Mouse (Mus musculus) stomach, postnatal 0 days (tissue): ENCODE measurements at regions not wholly inside any gene's neighbourhood (a gene's known extent, or its start where the extent isn't known, plus 50 kb on each side); places are given as distances from the start of the nearest gene placed in this dataset.
A peak's percentile ranks its signal among the peaks of the same experiment; 100 is the strongest.

ENCODE experiments used
- ATAC-seq: fragments of 200-750 bp; cut with Nextera tagmentation; 2 replicates; pipeline ENCODE4 v1.8.0; 2017; ENCODE audit not compliant: low FRiP score, low TSS enrichment
- DNase-seq: peaks from one replicate; pipeline ENCODE4 v3.0.0-alpha.2; 2016; ENCODE audit warnings: low spot score
- H3K27ac ChIP-seq: fragments of 300-500 bp; sonication (generic); replicated peaks from 2 replicates; pipeline ENCODE4 v1.5.1; 2014; ENCODE audit warnings: mild to moderate bottlenecking, control low read depth
- H3K27me3 ChIP-seq: fragments of 300-500 bp; sonication (generic); 2 replicates; pipeline ENCODE4 v1.6.1; 2014; ENCODE audit warnings: low read length; ENCODE audit not compliant: control insufficient read depth, insufficient read depth
- H3K36me3 ChIP-seq: fragments of 300-500 bp; sonication (generic); 2 replicates; pipeline ENCODE4 v1.6.1; 2014; ENCODE audit warnings: low read length, mixed read lengths; ENCODE audit not compliant: control insufficient read depth, insufficient read depth
- H3K4me1 ChIP-seq: fragments of 300-500 bp; sonication (generic); replicated peaks from 2 replicates; pipeline ENCODE4 v1.6.1; 2014; ENCODE audit warnings: antibody characterized with exemption; ENCODE audit not compliant: control insufficient read depth, insufficient read depth
- H3K4me2 ChIP-seq: fragments of 300-500 bp; sonication (generic); replicated peaks from 2 replicates; pipeline ENCODE4 v1.6.1; 2014; ENCODE audit warnings: low read depth, mild to moderate bottlenecking, control low read depth, moderate library complexity
- H3K4me3 ChIP-seq: fragments of 300-500 bp; sonication (generic); 2 replicates; pipeline ENCODE4 v1.5.1; 2014; ENCODE audit warnings: low read depth, low read length, control low read depth
- H3K9ac ChIP-seq: fragments of 300-500 bp; sonication (generic); 2 replicates; pipeline ENCODE4 v1.6.1; 2014; ENCODE audit warnings: mild to moderate bottlenecking, low read length, control low read depth, mixed read lengths
- H3K9me3 ChIP-seq: fragments of 300-500 bp; sonication (generic); 2 replicates; pipeline ENCODE4 v1.6.1; 2016; ENCODE audit warnings: low read length; ENCODE audit not compliant: control insufficient read depth
- CTCF ChIP-seq: IDR thresholded peaks from 2 replicates; pipeline ENCODE4 v1.5.1; 2016; ENCODE audit warnings: antibody characterized with exemption, low read depth, mild to moderate bottlenecking, moderate library complexity
- EP300 ChIP-seq: optimal IDR thresholded peaks from 2 replicates; pipeline ENCODE3; 2016; ENCODE audit warnings: antibody characterized with exemption
- WGBS: fragments of 180-500 bp; shearing (Covaris S2); extraction: QIAGEN DNeasy Blood & Tissue Kit; methylation state at CpG from one replicate; pipeline ENCODE4 v1.1.7; 2014; 5-methylcytosine and 5-hydroxymethylcytosine counted together

DNA sequence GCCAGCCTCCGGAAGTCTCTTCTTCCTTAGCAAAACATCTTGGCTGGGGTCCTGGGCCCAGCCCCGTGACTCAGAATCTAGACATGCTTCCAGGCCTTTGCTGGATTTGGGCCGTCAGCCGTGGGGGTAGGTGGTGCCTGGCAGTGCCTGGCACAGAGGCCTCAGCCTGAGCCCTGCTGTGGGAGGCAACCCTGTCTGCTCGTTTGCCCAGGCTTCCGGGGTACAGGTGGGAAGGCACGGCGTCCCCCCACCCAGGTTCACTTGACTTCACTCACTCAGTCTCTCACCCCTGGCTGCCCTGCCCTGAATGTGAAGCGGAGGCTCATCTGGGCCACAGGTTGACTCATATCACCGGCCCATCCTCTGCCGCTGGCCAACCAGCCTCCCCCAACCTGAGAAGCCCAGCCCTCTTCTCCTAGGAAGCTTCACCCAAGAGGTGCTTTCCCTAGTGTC is 99.9 kb upstream of the Tmem189 start:
- Histone ChIP-seq H3K4me2 (no peak overlapping the region), H3K4me3 (no peak overlapping the region), H3K36me3 (no peaks in the 10 kb centered on the region), H3K27me3 (no peaks in the 10 kb centered on the region), H3K9ac (peak overlapping the region; percentile 50), H3K9me3 (no peaks in the 10 kb centered on the region), H3K4me1 (peaks cover 3% of the 10 kb centered on the region; the same call in 1 of the 2 replicates), H3K27ac (peak overlapping the region; percentile 76)
- ATAC-seq (peak; percentile 80), DNase-seq (peak; percentile 69)
- WGBS, result 49% methylated on average over 11 of the region's 11 CpGs
- TF ChIP-seq EP300, result no peak
- TF ChIP-seq CTCF, result no peak

GRCm38 (mm10) chr2:167786951-167787350 is 97.3 kb upstream of the Tmem189 start:
- 81% methylated on average over 3 of the region's 5 CpGs for WGBS
- H3K4me3 ChIP-seq, result no peak overlapping the region
- DNase-seq, result no peak

GRCm38 (mm10) chr2:167784353-167784752 is 94.7 kb upstream of the Tmem189 start:
- H3K4me1 ChIP-seq, result peaks cover 17% of the 10 kb centered on the region
- no peak overlapping the region for H3K4me2 ChIP-seq
- no peaks in the 10 kb centered on the region for H3K9me3 ChIP-seq
- H3K27ac ChIP-seq, result no peak overlapping the region
- WGBS, result 86% methylated on average over 13 of the region's 13 CpGs
- no peak overlapping the region for H3K9ac ChIP-seq
- no peaks in the 10 kb centered on the region for H3K27me3 ChIP-seq
- H3K36me3 ChIP-seq, result no peaks in the 10 kb centered on the region
- no peak for ATAC-seq
- no peak for TF ChIP-seq CTCF
- TF ChIP-seq EP300, result no peak
- no peak for DNase-seq
- H3K4me3 ChIP-seq, result no peak overlapping the region

More at GRCm38 (mm10) chr2:167786951-167787350, 97.3 kb upstream of the Tmem189 start:
- ATAC-seq, result no peak
- H3K4me1 ChIP-seq, result peaks cover 8% of the 10 kb centered on the region
- H3K9me3 ChIP-seq, result no peaks in the 10 kb centered on the region
- no peak for TF ChIP-seq EP300
- no peak for TF ChIP-seq CTCF
- H3K27ac ChIP-seq, result no peak overlapping the region
- no peak overlapping the region for H3K9ac ChIP-seq
- H3K4me2 ChIP-seq, result no peak overlapping the region
- no peaks in the 10 kb centered on the region for H3K36me3 ChIP-seq
- no peaks in the 10 kb centered on the region for H3K27me3 ChIP-seq

DNA sequence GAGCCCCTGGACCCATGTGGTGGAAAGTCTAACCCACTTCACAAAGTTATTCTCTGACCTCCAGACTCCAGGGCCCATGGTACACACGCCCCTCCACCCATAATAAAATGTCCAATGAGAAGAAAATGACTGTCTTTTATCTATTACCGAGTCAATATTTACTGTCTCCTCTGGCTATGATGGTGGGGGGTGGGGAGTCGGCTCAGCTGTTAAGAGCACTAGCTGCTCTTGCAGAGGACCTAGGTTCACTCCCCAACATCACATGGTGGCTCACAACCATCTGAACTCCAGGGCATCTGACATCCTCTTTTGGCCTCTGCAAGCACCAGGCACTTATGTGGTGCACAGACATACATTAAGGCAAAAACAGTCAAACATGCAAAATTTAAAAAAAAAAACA is 93.8 kb upstream of the Tmem189 start:
- 39% methylated on average over 3 of the region's 3 CpGs for WGBS
- DNase-seq, result no peak
- Histone ChIP-seq H3K9ac (no peak overlapping the region), H3K4me1 (peaks cover 18% of the 10 kb centered on the region), H3K36me3 (no peaks in the 10 kb centered on the region), H3K27ac (no peak overlapping the region), H3K9me3 (no peaks in the 10 kb centered on the region), H3K27me3 (no peaks in the 10 kb centered on the region), H3K4me3 (no peak overlapping the region), H3K4me2 (no peak overlapping the region)
- TF ChIP-seq CTCF (no peak), EP300 (no peak)
- no peak for ATAC-seq

DNA sequence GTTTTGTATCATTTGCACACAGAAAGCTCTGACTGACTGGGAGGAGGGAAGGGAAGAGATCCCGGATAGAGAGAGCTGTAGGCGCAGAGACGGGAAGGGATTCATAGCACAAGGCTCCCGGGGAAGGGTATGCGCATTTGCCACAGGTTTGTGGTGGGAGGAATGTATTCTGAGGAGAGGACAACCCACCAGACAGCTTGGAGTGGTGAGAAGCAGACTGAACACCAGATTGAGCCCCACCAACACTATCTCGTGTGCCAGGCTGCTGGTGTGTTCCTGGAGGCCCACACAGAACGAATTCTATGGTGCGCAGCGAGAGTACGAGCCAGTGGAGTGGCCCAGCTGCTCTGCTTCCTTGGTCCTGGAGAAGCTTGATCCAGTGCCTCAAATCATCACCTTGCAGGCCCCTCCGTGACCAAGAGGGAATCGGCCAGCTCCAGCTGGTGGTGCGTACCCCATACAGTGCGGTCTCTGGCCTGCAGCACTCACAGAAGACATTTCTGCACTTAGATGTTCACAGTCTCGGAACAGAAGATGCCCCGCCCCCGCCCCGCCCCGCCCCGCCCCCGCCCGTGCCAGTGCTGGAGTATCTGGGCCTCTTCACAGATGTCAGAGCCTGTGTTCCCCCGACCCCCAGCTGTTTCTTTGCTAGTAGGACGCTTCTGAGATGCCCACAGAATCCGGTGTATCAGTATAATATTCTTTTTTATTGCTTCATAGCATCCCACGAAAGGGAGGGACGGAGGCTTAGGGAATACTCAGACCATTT is 92.8 kb upstream of the Tmem189 start:
- no peak overlapping the region for H3K9ac ChIP-seq
- WGBS, result 42% methylated on average over 27 of the region's 27 CpGs

GRCm38 (mm10) chr2:167781496-167781895 is 91.9 kb upstream of the Tmem189 start:
- DNase-seq, result peak; percentile 58
- no peaks in the 10 kb centered on the region for H3K27me3 ChIP-seq
- H3K27ac ChIP-seq, result peak overlapping the region; percentile 71
- H3K9ac ChIP-seq, result peak overlapping the region; percentile 38; the same call in 1 of the 2 replicates
- H3K9me3 ChIP-seq, result no peaks in the 10 kb centered on the region
- no peaks in the 10 kb centered on the region for H3K36me3 ChIP-seq
- ATAC-seq, result peak; percentile 26; the same call in 1 of the 2 replicates
- H3K4me3 ChIP-seq, result no peak overlapping the region
- WGBS, result 34% methylated on average over 13 of the region's 13 CpGs
- H3K4me1 ChIP-seq, result peaks cover 24% of the 10 kb centered on the region
- no peak overlapping the region for H3K4me2 ChIP-seq
- TF ChIP-seq CTCF (no peak), EP300 (no peak)

More for the DNA sequence above, 92.8 kb upstream of the Tmem189 start:
- H3K4me1 ChIP-seq, result peaks cover 24% of the 10 kb centered on the region
- no peaks in the 10 kb centered on the region for H3K36me3 ChIP-seq
- no peaks in the 10 kb centered on the region for H3K9me3 ChIP-seq
- H3K27ac ChIP-seq, result peak overlapping the region; percentile 71
- ATAC-seq (no peak), DNase-seq (no peak)
- H3K4me3 ChIP-seq, result no peak overlapping the region
- H3K27me3 ChIP-seq, result no peaks in the 10 kb centered on the region
- H3K4me2 ChIP-seq, result no peak overlapping the region
- TF ChIP-seq CTCF (no peak), EP300 (no peak)
